Mouse (Mus musculus) layer of hippocampus, adult 9-10 months (tissue): ENCODE data around the gene Lmx1a.

Experiments used
- DNase-seq: peaks from one replicate; pipeline ENCODE4 v3.0.0; 2022; ENCODE audit warnings: low spot score

Lmx1a gene

DNA sequence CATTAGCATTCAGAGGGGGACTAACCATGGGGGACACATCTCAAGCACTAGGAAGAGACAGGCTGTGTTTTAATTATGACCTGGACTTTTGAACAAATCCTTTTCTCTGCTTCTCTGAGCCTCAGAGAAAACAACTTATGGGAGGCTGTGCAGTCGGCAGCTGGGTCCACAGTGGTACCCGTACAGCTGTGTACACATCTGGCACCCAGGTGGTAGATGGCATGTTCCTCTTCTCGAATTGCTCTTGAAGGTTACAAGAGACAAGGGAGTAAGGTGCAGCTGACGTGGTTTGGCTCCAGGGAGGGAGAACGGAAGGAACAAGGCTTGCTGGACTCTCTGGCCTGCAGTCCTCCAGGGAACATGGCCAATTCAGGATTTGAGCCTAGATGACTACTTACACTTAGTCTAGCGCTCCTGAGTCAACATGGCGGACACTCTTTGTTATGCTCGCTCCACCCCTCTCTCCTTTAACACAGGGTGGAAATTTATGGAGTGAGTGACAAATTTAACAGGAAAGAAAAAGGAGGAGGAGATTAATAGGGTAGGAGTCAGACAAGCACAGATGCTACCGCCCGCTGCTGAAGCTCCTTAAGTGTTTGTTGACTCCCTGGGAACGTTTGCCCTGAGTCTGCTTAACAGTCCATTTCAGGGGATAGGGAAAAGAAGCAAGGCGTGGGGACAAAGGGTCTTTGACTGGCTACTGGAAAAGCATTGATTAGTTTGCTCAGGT, 99.8 kb downstream of the Lmx1a start:
- DNase-seq: no peak

DNA sequence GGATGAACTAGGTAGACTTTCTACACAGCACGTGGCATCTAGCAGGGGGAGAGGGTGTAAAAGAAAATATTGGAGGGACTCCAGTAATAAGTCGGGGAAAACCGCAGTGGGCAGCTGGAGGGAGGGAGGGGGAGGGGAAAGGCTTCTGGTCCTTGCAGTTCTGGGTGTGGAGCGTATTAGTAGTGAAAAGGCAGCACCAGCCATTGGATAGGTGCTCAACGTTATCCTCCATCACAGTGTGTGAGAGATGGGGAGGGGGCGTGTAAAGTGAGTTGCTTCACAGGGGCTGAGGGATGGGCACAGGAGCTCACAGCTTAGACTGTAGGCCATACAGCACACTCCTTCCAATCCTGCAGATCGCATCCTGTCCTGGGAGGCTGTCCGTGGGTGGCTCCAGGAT, 100.4 kb downstream of the Lmx1a start:
- no peak for DNase-seq

DNA sequence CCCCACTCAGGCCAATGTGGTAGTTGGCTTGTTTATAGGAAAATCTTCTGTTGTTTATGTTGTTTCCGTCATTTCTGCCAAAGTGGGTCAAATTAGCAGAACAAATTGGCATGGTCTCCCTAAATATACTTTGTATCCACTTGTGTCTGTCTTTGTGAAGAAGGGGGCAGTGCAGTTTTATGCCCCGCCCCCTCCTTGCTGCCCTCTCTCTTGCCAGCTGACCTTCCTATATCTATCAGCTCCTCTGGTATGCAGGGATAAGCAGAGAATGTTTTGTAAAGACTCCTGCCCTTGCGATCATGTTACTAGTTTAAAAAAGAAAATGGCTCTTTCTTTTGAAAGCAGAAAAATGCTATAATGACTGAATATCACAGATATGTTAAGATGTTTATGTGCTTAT, 101.7 kb downstream of the Lmx1a start:
- no peak for DNase-seq

DNA sequence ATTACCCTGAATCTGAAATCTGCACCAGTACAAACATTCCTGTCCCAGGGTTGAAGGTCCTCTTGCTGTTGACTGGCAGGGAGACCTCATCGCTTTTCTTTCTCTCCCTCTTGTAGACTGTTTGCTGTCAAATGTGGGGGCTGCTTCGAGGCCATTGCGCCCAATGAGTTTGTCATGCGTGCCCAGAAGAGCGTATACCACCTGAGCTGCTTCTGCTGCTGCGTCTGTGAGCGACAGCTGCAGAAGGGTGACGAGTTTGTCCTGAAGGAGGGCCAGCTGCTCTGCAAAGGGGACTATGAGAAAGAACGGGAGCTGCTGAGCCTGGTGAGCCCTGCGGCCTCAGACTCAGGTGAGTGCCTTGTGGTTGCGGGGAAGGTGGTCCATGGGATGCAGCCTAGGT, 102.2 kb downstream of the Lmx1a start:
- no peak for DNase-seq

DNA sequence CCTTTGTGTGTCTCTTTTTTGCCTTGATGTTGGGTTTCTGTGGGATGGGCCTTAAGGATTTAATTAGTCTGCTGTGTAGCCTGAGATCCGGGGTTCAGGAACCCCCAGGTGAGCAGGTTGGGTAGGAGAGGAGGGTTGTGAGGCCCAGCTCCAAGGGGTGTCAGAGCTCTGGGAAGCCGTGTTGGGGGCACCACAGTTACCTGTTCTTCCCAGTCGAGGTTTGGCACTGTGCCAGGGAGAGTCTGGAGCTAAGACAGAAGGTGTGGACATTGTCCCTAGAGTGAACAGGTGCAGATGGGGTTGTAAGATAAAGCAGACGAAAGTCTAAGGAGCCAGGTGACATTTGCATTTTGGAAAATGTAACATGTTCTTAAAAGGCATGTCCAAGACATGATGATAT, 112.9 kb downstream of the Lmx1a start:
- no peak for DNase-seq

DNA sequence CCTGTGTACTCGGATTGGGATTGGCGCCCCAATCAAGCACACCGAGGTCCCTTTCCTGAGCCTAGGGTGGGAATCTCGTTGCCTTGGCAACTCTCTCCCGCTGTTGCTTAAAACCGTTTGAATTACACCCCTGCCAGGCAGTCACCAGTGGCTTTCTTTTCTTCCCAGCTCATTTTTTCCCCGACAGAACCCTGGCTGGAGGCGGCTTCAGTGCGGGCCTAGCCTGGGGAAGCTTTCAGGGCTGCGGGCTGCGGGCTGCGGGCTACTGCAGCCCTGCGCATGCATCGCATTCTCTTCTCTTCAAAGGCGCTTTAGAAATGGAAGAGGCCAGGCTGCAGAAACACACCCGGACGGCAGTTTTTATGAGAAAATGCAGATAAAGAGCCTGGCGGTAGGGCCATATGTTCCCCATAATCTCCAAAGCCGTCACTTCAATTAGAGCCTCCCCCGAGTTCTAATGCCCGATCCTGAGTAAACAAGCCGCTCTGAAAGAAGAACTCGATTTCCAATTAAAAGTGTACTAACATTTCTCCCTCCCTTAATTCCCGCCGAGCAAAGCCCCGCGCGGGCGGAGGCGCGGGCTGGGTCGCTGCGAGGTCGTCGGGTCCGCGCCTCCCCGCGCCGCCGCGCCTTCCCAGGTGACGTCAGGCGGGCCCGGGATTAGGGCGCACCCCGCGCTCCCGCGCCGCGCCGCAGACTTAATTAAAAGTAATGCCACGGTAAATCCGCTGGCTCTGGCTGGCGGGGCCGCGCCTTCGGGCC, 113.7 kb downstream of the Lmx1a start:
- DNase-seq: no peak

DNA sequence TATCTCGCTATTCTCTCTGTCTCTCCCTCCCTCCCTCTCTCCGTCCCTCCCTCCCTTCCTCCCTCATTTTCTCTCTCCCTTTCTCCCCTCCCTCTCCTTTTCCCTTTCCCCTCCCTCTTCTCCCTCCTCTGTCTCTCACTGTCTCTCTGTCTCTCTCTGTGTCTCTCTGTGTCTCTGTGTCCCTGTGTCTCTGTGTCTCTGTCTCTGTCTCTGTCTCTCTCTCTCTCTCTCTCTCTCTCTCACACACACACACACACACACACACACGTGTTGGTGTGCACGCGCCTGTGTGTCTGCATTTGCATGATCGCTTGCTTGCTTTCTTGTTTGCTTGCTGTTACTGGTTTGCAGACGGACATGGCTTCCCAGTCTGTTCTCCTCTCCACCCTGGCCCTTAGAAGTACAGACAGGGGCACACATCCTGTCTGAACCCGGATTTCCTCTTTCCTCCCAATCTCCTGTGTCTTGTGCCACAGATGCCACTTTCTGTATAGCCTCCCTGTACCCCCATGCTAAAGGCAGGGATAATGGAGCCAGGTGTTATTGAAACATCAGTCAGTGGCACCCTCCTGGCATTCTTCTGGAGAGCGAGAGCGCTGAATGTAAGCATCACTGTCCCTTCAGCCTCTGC, 114.4 kb downstream of the Lmx1a start:
- no peak for DNase-seq

DNA sequence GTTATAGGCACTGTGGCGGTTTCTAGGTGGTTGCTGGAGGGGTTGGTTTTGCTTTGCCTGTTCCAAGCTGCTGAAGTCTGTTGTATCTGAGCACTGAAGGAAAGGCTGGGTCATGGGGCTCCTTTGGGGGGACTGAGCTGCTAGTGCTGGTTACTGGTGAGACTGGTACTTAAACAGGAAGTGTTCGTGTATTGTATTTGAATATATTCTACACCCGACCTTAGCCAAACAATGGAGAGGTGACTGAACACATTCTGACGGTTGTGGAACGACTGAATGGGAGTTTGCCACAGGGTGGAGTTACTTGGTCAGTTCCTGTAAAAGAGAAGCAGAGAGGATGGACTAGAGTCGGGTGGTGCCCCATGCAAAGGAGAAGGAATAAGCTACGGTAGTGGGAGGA, 115.8 kb downstream of the Lmx1a start:
- no peak for DNase-seq

DNA sequence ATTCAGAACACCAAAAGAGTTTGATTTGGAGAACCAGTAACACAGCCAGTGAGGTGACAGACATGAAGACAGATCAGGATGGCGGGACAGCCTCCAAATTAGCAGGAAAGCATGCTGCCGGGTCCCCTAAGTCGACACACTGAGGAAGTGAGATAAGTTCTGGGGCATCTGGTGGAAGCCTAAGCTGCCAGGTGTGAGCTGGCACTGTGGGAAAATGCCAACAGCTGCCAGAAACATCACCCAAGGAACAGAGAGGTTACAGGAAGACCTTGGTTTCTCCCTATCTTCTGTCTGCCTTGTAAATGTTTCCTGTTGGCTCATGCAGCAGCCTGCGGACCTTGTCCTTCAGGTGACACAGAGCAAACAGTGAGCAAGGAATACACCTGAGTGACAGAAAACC, 122.1 kb downstream of the Lmx1a start:
- no peak for DNase-seq

DNA sequence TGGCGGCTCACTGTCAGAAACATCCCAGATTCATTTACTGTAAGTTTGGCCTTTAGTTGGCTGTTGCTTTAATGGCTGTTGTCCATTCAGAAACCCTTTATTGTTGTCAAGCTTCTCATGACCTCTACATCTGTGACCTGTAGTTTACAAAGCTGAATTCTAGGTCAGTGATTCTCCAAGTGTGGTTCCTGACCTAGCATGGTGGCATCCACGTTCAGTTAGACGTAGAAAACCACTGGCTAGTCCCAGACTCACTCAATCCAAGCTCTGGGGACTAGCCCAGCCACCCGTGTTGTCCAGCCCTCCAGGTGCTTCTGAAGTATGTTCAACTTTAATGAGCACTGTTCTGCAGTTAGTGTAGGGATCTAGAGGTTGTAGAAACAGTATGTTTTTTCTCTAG, 126.1 kb downstream of the Lmx1a start:
- no peak for DNase-seq

DNA sequence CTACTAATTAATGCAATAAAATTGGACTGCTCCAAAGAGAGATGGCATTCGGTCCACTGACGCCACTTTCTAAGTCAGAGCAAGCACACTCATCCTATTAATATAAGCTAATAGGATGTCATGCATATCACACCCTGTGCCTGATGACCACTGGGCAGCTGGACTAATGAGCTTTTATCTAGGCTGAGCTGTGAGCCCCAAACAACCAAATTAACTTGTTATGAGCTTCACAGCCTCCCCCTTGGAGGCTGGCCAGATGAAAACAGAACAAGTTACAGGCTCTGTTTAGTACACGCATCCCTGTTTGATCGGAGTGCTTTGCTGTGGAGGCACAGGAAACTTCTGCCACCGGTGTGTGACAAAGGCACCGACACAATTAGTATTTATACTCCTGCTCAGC, 128.0 kb downstream of the Lmx1a start:
- DNase-seq: no peak

DNA sequence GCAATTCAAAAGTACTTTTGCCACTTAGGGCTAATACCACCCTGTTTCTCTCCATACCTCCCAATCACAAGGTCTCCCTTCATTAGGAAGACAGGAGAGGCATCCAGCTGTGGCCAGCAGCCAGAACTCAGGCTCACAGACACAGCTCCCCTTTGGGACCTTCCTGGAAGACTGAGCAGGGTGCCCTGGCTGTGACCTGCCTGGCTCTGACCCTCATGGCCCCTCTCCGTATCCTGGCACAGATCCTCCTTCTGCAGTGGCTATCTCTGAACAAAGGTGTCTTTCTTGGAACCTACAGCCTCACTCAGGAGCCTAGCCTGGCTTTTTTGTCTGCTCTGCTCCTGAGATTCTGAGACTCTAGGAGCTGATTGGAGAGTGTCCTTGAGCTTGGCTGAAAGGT, 128.6 kb downstream of the Lmx1a start:
- no peak for DNase-seq

DNA sequence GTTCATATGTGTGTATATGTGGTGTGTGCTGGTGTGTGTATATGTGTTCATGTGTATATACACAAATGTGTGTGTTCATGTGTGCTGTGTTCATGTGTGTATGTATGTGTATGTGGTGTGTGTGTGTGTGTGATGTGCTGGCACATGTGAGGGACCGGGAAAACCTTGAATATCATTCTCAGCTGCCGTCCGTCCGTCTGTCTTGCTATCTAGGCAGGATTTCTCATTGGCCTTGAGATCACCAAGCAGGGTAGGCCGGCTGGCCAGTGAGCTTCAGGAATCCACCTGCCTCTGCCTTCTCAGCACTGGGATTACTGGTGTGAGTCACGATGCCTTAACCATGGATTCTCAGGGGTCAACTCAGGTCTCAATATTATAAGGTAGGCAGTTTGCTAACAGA, 131.0 kb downstream of the Lmx1a start:
- DNase-seq: no peak

DNA sequence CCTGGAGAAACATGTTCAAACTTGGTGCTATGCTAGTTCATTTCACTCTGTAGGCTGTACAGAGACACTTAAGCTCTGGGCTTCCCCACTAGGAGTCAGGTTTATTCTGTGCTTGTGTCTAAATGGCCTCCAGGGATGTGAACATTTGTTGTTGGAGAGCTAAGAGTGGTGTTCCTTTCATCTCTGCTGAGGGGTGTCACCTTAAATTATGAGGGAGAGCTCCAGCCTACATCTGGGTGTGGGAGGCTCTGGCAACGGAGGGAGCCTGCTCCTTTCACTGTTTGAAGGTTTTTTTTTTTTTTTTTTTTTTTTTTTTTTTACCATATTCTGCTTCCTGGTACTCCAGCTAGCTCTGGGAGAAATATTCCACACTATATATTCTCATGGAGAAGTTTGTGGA, 132.1 kb downstream of the Lmx1a start:
- no peak for DNase-seq

DNA sequence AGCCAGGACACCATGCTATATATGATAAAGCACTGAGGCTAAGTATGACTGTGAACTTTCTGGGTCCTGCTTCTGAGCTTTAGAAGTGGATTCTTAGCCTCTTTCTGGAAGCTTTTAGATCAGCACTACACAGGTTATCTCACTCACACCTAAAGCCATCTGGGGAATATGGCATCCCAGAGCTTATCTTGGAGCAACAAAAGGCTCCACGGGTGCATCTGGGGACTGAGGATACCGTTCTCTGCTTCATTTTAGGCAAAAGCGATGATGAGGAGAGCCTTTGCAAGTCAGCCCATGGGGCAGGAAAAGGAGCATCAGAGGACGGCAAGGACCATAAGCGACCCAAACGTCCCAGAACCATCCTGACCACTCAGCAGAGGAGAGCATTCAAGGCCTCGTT, 141.3 kb downstream of the Lmx1a start:
- DNase-seq: no peak

DNA sequence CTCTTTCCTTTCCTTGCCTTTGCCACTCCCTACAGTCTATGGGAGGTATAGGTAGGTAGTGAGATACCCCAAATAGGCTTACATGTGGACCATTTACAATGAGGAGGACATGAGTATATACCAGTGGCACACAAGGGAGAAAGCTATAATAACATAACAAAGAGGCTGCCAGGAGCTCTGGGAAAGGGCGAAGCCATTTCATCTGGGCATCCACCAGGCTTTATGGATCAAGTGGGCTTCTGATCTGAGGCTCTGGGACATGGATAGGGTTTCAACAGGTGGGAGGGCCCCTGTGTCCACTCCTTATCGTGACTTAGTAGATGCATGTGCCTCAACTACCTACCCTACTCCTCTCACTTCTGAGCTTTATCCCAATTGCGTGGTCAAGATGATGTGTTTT, 142.6 kb downstream of the Lmx1a start:
- DNase-seq: no peak

DNA sequence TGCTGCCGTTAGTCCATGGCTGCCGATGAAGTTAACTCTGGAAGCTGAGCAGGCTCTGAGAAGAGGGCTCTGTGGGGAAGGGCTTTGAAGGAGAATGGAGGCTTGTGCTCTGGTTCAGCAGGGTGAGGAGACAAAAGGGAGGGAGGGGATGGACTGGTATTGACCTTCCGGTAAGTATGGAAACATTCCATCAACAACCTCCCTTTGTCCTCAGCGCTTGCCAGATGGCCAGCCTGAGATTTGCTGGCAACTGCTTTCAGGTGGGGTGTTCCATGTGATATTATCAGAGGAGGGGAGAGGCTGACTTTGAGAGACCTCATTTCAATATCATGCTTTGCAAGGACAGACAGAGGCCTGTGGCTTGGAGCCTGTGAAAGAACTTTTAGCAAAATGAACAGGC, 165.8 kb downstream of the Lmx1a start:
- DNase-seq: no peak

DNA sequence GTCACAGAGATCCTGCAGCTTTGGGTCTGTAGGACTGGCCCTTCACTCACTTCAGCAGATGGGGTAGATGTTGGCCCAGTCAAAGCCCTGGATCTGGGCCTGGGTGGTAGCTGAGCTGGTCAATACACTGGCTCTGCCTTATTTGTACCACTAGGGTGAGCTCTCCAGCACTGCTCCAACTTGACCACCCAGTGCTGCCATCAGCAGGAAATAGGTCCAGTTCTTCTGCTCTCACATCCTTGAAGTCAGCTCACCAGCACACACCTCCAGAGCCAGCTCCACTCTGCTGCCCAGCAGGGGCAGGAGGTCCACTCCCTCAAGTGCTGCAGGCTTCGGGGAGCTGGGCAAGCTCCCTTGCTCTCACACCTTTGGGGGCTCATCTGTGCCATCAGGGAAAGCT, 183.0 kb downstream of the Lmx1a start:
- no peak for DNase-seq

DNA sequence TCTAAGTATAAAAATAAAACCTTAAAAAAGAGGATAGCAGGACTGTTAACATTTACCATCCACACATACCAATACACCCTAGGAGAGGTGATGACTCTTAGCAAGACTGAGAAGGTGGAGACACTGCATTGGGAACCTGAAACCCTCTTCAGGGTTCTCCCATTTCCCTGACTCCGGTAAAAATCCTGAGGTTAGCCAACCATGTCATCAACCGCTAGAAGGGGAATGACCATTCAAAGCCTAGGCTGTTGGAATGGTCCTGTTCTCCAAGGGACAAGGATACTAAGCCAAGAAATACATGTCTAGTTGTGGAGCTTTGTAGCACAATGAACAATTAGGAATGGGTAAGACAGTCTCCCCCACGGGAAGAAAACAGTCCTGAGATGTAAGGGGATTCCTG, 185.1 kb downstream of the Lmx1a start:
- no peak for DNase-seq

DNA sequence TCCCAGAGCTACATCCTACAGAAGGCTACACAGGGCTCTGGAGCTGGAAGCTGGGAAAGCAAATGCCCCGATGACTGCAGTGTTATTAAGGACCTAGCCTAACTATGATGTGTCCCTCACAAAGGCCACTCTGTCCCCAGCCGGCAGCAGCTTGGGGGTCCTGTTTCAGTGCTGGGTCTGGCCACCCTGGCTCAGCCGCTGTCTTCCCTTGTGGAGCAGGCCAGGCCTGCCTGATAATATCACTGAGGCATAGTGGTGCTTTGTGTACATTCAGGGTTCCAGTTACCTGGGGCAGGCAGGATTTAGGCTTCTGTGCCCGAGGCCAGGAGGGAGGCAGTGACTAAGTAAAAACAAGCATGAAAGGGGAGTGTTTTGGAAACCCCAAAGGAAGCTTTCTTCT, 188.9 kb downstream of the Lmx1a start:
- DNase-seq: no peak

DNA sequence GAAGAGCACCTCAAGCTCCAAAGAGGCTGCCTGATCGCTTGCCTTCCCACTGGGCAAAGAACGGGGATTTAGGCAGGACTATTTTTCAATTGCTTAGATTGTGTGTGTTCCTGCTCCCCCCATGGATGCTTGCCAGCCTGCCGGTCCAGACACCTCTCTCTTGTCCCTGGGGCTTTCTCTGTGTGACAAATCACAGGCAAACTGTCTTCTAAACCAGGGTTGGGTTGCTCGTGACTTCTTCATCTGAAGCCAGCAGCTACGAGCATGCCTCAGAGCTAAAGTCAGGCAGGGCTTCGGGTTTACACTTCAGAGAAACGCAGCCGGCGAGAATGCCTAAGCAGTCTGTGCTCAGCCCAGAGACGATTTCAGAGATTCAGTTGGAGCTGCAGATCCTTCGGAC, 189.3 kb downstream of the Lmx1a start:
- DNase-seq: no peak

DNA sequence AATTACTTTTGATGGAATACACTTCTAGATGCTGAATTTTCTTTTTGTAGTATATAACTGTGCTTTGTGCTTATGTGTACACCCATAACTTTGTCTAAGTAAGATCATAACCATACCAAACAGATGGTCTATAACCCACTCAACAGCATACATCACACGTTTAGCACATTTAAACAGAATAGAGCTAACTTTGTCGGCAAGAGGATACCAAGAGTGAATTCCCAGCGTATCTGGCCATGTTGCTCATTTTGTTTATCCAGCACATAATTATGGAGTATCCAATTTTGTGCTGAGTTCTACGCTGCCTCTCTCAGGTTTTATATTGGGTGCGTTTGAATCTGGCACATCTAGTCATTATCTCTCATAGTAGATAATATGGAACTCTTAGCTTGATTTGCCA, 196.7 kb downstream of the Lmx1a start:
- no peak for DNase-seq

DNA sequence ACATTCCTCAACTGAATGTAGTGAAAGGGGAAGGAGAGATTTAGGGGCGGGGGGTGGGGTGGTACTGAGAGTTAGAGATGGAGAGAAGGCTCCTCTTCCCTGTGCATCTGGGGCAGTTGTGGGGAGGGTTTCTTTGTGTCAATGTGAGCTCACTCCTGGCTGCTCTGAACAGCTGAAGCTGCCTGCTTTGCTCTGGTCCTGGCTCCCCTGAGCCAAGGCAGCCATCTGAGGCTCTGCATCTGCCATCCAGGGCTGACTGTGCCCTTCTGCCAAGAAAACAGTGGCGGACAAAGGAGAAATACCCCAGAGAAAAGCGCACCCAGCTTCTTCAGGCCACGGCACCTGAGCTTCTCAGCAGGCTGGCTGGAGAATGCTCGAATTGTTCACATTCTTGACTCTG, 199.1 kb downstream of the Lmx1a start:
- DNase-seq: no peak

DNA sequence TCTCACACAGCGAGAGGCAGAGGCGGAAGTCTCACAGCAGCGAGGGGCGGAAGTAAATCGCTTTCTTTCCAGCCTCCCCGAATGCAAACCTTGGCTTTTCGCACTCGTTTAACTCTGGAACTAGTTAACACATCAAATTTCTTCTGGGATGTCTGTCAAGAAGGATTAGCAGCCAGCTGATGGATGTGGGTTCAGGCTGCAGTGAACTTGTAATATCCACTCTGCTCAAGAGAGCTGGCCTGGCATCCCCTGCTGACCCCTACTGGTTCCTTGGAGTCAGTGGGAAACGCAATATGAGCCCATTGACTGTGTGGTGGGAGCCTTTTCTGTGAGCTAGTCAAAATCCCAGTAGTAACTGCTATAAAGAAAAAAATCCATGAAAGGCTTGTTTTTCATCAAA, 199.8 kb downstream of the Lmx1a start:
- no peak for DNase-seq
